Mouse (Mus musculus) bone marrow, adult 2 months (tissue): ENCODE results near the gene Dxo.

Experiments used
- CTCF ChIP-seq: fragments of 200-500 bp; IDR thresholded peaks from 2 replicates; pipeline ENCODE4 v1.5.1; 2011; ENCODE audit warnings: low read length, control low read depth; ENCODE audit not compliant: control insufficient read depth, insufficient read depth
- POLR2A ChIP-seq: fragments of 200-500 bp; IDR thresholded peaks from 2 replicates; pipeline ENCODE4 v1.6.1; 2011; ENCODE audit warnings: low read depth, mild to moderate bottlenecking, control low read depth, low read length, borderline replicate concordance; ENCODE audit not compliant: control insufficient read depth

DNA sequence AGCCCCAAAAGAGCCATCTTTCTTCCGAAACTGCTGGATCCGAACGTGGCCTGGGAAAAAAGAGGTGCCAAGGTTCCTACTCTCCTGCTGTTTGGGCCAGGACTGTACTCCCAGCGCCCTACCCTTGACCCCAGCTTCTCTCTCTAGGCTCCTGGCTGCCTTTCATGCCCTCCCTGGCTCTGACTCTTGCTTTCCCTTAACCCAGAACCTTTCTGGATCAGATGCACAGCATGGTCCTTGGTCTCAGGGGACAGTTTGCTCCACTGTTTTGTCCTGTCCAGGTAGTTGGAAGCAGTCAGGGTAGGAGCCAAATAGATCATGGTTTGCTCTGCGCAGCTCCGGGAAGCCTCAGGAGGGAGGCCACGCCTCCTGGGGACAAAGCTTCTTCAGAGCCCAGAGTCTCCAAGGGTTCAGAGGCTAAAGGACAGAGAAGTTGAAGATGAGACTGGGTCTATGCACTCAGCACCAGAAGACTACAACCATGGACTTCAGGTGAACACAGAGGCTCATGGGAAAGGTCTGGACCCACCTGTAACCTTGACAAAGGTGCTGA lies 21.9 kb upstream of the Dxo start:
- TF ChIP-seq CTCF (no peak), POLR2A (no peak)
